Mouse (Mus musculus): ENCODE measurements at regions not wholly inside any gene's neighbourhood (a gene's known extent, or its start where the extent isn't known, plus 50 kb on each side); places are given as distances from the start of the nearest gene placed in this dataset.

DNA sequence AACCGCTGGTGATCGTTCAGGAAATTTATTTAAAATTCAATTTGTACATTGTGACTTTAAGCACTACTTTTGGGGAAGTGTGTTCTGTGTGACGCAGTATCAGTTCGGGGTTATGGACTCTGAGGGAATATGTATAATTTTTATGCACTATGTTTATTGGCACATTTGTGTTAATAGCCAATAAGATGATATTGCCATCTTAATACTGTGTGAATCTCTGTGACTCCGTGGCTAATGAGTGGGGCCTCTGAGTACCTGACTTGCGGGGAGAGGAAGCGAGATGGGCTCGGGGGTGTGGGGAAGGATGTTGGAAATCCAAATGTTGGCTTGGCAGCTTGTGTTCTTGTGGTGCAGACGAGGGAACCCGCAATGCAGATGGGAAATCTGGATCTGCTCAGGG, 220.2 kb upstream of the Zfp507 start:
- TF ChIP-seq MAX (IDR thresholded peaks at IDR 0.05) (no peak), CTCF (IDR thresholded peaks at IDR 0.05; ENCODE audit: control insufficient read depth, insufficient read depth, insufficient read length) (no peak), FOSL1 (IDR thresholded peaks at IDR 0.05; ENCODE audit: insufficient read depth, low read length, poor library complexity, severe bottlenecking) (no peak), CEBPB (IDR thresholded peaks at IDR 0.05; ENCODE audit: low read depth) (no peak)
